Mouse (Mus musculus) heart, adult 8-10 months (tissue): ENCODE measurements around the gene Zfp458. TPM values are rescaled to one million over a fixed set of nuclear protein-coding genes. Genes with fewer than 3 reads are reported as not detected.
"Not testable (repeated sequence)": the region's sequence is repeated elsewhere in the genome, so short reads cannot be mapped to it uniquely, and the experiment has no call there.

Source experiments
- DNase-seq: peaks from one replicate; pipeline ENCODE4 v3.0.0; 2022; ENCODE audit warnings: low spot score
- total RNA-seq, 4 experiments: library from RNA; stranded (reverse); gene quantifications; 2 replicates each; pipeline ENCODE4 v1.2.4; 2022

Gene Zfp458
- 1 to 10 TPM; 1.3 to 1.8 (median 1.5) TPM for total RNA-seq

- DNase-seq, result no peak
Observed at GRCm38 (mm10) chr13:67278314-67278713, at the start of gene Zfp458. TSS of gene Zfp458 (minus strand) at chr13:67278466.

GRCm38 (mm10) chr13:67306718-67307117, 28.5 kb upstream of the Zfp458 start:
- DNase-seq, result peak; percentile 19

- peak; percentile 93 for DNase-seq
Observed at GRCm38 (mm10) chr13:67305822-67306672, 27.8 kb upstream of the Zfp458 start, which contains the start of gene Zfp457. TSS of gene Zfp457 (minus strand) at chr13:67306485.

- not testable (repeated sequence) for DNase-seq
Observed at GRCm38 (mm10) chr13:67269383-67270065, 8.7 kb downstream of the Zfp458 start.

GRCm38 (mm10) chr13:67268568-67269369, 9.5 kb downstream of the Zfp458 start:
- DNase-seq, result peak; percentile 92

GRCm38 (mm10) chr13:67214015-67214607, 64.2 kb downstream of the Zfp458 start:
- no peak for DNase-seq

Other genes starting within 250 kb of the Zfp458 start
- gene Zfp712, start 217.3 kb downstream of the Zfp458 start, total RNA-seq, result 1 to 10 TPM; 1.0 to 1.5 (median 1.4) TPM
- gene Zfp708, start 180.5 kb downstream of the Zfp458 start, total RNA-seq, result under 1 TPM; 0.60 to 0.92 (median 0.80) TPM
- 1 to 10 TPM; 1.9 to 2.8 (median 2.2) TPM for gene Gm28557, start 169.9 kb downstream of the Zfp458 start, total RNA-seq
- under 1 TPM; 0.41 to 0.84 (median 0.80) TPM for gene Rslcan18, start 162.2 kb downstream of the Zfp458 start, total RNA-seq
- 1 to 10 TPM; 4.6 to 5.8 (median 5.1) TPM for gene Zfp759, start 156.8 kb downstream of the Zfp458 start, total RNA-seq
- 1 to 10 TPM; 2.6 to 3.7 (median 3.1) TPM for gene Rsl1, start 105.3 kb downstream of the Zfp458 start, total RNA-seq
- gene Zfp455, start 84.0 kb downstream of the Zfp458 start, total RNA-seq, result 1 to 10 TPM in 2 of 4 experiments, under 1 TPM in 2; 0.46 to 1.6 (median 1.0) TPM
- 1 to 10 TPM; 2.3 to 4.5 (median 2.7) TPM for gene Zfp457, start 28.0 kb upstream of the Zfp458 start, total RNA-seq
- 1 to 10 TPM; 2.0 to 2.5 (median 2.2) TPM for gene Zfp595, start 54.1 kb upstream of the Zfp458 start, total RNA-seq
- 1 to 10 TPM; 1.0 to 2.3 (median 1.6) TPM for gene Gm28044, start 82.1 kb upstream of the Zfp458 start, total RNA-seq
- 1 to 10 TPM in 3 of 4 experiments, under 1 TPM in 1; 0.86 to 1.3 (median 1.1) TPM for gene Zfp953, start 82.1 kb upstream of the Zfp458 start, total RNA-seq
- gene Gm28041, start 97.3 kb upstream of the Zfp458 start, total RNA-seq, result 1 to 10 TPM in 3 of 4 experiments, under 1 TPM in 1; 0.53 to 1.9 (median 1.3) TPM
- gene Zfp456, start 97.3 kb upstream of the Zfp458 start, total RNA-seq, result under 1 TPM; 0.44 to 0.75 (median 0.73) TPM
- 1 to 10 TPM; 1.3 to 3.5 (median 1.8) TPM for gene Zfp429, start 121.4 kb upstream of the Zfp458 start, total RNA-seq
- gene Zfp459, start 143.0 kb upstream of the Zfp458 start, total RNA-seq, result 1 to 10 TPM in 1 of 4 experiments, under 1 TPM in 3; 0.29 to 1.2 (median 0.75) TPM
- 10 to 100 TPM in 1 of 4 experiments, 1 to 10 TPM in 3; 6.3 to 11.4 (median 7.3) TPM for gene Zfp874a, start 173.2 kb upstream of the Zfp458 start, total RNA-seq
- gene Zfp874b, start 205.8 kb upstream of the Zfp458 start, total RNA-seq, result 10 to 100 TPM; 11.5 to 18.0 (median 13.9) TPM
- 1 to 10 TPM; 3.6 to 4.5 (median 4.0) TPM for gene Zfp58, start 222.1 kb upstream of the Zfp458 start, total RNA-seq
- gene Gm26965, start 247.7 kb upstream of the Zfp458 start, total RNA-seq, result 1 to 10 TPM in 1 of 4 experiments, under 1 TPM in 1, not detected in 2; 0.20 to 1.3 TPM
- gene Zfp87, start 247.7 kb upstream of the Zfp458 start, total RNA-seq, result 1 to 10 TPM; 6.9 to 8.9 (median 7.9) TPM